Mouse (Mus musculus) T-helper 2 cell (primary cell): ENCODE measurements around the gene Fcgr4.
"Not testable (repeated sequence)": the region's sequence is repeated elsewhere in the genome, so short reads cannot be mapped to it uniquely, and the experiment has no call there.

ENCODE experiments used
- in situ Hi-C: fragments of 300-600 bp; cut with MboI, MseI; formaldehyde crosslinking; loops from one replicate; pipeline ENCODE4 v1.15.1; 2025; ENCODE audit warnings: high pct_unique_total_duplicates

The Fcgr4 gene

DNA sequence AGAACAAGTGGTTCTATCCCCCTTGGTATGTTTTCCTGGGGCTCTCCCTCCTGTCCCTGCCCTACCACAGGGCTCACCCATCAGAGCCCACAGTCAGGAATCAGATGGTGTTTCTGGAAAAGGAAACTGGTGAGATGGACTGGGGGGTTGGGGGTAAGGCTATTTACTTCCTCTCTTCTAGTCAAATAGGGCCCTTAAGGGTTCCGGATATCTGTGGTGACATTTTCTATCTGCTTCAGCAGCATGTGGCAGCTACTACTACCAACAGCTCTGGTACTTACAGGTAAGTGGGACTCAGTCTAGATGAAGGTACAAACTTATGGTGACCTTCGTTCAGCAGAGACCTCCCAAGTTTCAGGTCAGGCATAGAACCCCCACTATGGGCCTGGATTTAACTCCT lies at the start of gene Fcgr4:
TSS of gene Fcgr4 (plus strand) at position 184 of the 400 bp plus-strand sequence.
- in situ Hi-C loops = no loop called here

GRCm38 (mm10) chr1:170972494-170972893 lies 46.2 kb upstream of the Fcgr4 start:
- in situ Hi-C loops = no loop called here

DNA sequence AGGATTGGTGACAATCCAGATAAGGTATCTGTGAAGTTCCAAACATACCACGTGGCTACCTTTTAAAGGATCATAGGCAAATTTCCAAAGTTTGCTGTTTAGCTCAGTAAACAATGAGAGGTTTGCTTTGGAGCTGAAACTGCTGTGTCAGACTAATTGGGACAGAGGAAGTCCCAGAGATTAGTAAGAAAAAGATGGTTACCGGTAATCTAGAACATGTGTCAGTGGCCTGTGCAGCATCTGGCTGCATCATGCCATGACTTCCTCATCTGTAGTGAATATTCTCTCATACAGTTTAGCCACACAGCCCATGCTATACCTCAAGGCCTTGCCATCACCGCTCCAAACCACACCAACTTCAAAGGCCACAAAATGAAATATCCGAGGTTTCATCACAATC lies 45.8 kb upstream of the Fcgr4 start:
- in situ Hi-C loops = no loop called here

- in situ Hi-C loops = no loop called here
Measured at GRCm38 (mm10) chr1:170974171-170974570, 44.5 kb upstream of the Fcgr4 start.

GRCm38 (mm10) chr1:170974736-170975135 lies 44.0 kb upstream of the Fcgr4 start:
- in situ Hi-C loops = no loop called here

DNA sequence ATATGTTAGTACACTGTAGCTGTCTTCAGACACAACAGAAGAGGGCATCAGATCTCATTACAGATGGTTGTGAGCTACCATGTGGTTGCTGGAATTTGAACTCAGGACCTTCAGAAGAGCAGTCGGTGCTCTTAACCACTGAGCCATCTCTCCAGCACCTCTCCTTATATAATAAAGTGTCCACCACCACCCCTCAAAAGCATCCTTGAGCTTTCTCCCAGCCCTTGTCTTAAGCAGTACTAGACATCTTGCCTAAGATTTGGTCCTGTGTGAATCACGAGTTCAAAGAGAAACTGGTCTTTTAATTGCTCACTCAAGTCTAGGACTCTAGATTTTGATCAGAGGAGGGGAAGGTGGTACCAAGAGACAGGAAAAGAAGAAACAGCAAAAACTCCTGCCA lies 43.4 kb upstream of the Fcgr4 start:
- in situ Hi-C loops = not testable (repeated sequence)

GRCm38 (mm10) chr1:170975751-170976161 lies 43.0 kb upstream of the Fcgr4 start:
- in situ Hi-C loops = no loop called here

GRCm38 (mm10) chr1:170976447-170976846 lies 42.3 kb upstream of the Fcgr4 start, which contains the start of gene Fcgr2b:
Gene Fcgr2b (minus strand): TSS chr1:170976547.
- in situ Hi-C loops = no loop called here

GRCm38 (mm10) chr1:170978601-170979000 lies 40.1 kb upstream of the Fcgr4 start:
- in situ Hi-C loops = no loop called here

- in situ Hi-C loops = not testable (repeated sequence)
Measured at GRCm38 (mm10) chr1:170981679-170982078, 37.0 kb upstream of the Fcgr4 start.

GRCm38 (mm10) chr1:170982301-170982700 lies 36.4 kb upstream of the Fcgr4 start:
- in situ Hi-C loops = no loop called here

DNA sequence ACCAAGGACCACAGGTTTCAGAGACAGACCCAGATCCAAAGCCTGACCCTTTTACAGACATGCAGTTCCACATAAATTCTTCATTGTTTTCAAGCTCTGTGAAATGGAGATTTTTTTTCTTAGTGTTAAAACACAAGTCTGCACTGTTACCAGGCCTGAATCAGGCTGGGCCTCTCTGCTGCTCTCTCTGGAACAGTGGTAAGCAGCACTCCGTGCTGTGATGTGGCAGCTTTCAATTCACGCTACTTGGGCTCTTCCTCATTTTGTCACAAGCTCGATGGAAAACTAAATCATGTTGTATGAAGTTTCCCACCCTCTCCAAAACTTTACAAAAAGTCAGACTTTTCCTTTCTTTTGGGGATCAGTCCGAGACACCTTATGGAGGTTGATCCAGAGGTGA lies 35.7 kb upstream of the Fcgr4 start:
- in situ Hi-C loops = no loop called here

DNA sequence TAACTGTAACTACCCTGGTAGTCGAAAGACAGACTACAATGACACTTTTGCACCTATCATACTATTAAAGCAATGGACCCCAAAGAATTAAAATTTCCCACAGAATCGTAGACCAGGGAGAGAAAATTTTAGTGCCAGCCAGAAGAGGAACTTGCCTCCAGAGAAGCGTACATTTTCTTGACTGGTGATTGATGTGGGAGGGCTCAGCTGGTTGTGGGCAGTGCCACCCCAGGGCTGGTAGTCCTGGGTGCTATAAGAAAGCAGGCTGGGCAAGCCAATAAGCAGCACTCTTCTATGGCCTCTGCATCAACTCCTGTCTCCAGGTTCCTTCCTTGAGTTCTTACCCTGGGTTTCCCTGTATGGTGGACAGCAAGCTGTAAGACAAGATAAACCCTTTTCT lies 33.6 kb upstream of the Fcgr4 start:
- in situ Hi-C loops = no loop called here

GRCm38 (mm10) chr1:170985861-170986260 lies 32.9 kb upstream of the Fcgr4 start:
- in situ Hi-C loops = no loop called here

DNA sequence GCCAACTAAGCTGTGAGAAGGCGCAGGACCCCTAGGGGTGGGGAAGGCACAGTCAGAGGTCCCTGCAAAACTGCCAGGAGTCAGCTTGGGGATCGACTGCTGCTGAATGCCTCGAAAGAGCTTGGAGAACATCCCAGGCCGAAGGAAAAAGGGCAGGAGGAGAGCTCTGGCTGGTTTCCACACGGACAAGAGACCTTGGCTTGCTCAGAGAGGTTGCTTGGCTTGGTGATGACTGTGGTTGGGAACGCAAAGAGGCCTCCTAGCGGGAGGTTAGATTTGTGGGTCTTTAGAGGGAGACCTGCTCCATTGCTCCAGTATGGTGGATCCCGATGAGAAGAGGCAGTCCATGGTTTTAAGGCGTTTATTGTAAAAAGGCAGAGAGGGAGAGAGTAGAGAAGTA lies 29.1 kb upstream of the Fcgr4 start:
- in situ Hi-C loops = no loop called here

DNA sequence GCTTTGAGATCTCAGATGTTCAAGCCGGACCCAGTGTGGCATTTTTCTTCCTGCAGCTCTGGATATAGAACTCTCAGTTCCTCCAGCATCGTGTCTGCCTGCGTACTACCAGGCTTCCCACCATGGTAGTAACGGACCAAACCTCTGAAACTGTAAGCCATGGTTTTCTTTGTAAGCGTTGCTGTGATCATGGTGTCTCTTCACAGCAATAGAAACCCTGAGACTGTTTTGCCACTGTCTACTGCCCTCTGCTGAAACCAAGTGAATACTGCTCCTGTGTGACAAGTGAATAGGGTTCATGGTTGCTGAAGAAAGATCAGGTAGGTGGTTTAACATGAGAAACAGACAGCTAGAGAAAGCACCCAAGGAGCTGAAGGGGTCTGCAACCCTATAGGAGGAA lies 26.2 kb upstream of the Fcgr4 start:
- in situ Hi-C loops = no loop called here

DNA sequence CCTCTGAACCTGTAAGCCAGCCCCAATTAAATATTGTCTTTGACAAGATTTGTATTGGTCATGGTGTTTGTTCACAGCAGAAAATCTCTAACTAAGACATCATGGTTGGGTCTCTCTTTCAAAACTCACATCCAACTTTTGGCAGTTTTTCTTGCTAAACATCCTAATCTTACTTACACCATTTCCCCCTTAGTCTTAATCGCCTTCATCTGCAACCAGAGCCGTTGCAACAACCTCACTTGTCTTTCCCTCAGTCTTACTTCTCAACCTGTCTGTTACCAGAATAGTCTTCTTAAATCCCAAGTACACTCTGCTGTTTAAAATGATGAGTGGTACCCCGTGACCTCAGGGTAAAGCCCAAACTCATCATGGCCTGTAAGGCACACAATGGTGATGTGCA lies 22.7 kb upstream of the Fcgr4 start:
- in situ Hi-C loops = loop anchor here (5.0 kb wide), 1 partner anchor 94 kb away; no protein-coding TSS in a partner anchor

- in situ Hi-C loops = loop anchor here (5.0 kb wide), 1 partner anchor 94 kb away; no protein-coding TSS in a partner anchor
Measured at GRCm38 (mm10) chr1:170996753-170997152, 22.0 kb upstream of the Fcgr4 start.

DNA sequence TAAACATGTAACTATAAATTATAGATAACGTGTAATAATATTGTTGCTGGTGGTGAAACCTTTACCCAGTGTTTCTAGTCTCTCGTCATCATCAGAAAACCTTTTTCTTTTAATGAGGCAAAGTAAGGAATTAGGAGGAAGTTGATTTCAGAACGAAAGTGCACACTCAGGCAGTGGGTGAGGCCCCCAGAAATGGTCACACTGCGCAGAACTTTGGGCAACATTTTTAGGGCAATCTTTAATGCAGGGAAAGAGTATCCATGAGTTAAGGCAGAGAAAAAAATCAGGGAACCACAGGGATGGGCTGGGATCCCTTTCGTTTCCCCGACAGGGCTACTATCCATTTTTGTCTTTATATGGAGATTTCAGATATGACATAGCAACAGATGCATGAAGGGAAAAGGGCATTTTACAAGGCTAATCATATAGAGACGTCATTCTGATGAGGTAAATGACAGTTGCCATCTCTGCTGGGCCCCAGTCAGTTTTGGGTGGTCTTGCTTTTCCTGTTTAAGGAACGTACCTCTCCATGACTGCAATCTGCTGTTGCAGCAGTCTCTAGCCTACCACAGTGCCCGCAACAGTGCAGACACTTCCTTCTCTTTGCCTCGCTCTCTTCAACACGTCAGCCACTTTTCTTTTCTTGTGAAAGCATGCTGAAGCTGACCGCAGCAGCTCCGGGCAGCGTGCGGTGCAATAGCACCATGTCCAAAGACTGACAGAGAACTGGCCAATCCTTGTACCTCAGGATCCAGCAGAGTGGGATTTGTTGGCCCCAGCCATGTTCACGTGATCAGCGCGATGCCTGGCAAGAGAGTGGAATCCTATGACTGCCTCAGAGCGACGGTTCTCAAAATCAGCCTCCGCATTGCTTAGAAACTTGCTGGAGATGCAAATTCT lies 20.7 kb upstream of the Fcgr4 start:
- in situ Hi-C loops = loop anchor here (5.0 kb wide), 1 partner anchor 96 kb away; no protein-coding TSS in a partner anchor

- in situ Hi-C loops = loop anchor here (5.0 kb wide), 1 partner anchor 98 kb away; no protein-coding TSS in a partner anchor
Measured at GRCm38 (mm10) chr1:170999811-171000210, 18.9 kb upstream of the Fcgr4 start.

- in situ Hi-C loops = no loop called here
Measured at GRCm38 (mm10) chr1:171005081-171005480, 13.6 kb upstream of the Fcgr4 start.

DNA sequence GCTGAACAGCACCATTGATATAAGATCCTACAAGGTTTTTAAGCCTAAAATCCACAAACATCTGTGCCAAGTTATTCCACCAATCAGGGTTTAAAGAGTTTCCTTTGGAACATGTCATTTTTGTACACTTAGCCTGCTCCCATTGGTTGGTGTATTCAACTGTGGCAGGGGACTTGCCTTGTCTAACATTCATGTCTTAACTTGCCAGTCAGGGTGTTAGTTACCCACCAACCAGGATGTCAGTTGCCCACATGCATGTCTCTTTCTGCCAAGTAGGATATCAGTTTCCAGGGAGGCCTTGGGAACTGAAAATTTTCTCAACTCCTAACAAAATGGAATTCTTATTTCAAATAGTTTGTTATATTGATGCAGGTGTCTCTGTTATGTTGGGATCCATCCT lies 13.1 kb upstream of the Fcgr4 start:
- in situ Hi-C loops = no loop called here

DNA sequence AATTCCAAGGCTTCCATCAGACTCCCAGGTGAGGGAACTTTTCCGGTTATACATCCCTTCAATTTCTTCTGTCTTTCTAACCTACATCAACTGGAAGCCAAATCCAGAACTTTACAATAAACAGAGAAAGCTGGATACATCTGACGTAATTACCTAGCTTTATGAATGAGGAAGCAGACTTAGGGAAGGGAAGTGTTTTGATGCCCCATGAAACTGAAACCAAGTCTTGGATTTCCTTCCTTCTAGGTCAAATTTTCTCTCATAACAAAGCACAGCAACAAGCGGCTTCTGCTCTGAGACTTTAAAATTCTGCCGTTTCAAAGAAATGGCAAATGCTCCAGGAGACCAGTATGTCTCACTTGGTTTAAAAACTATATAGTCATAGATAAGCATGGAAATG lies 12.4 kb upstream of the Fcgr4 start:
- in situ Hi-C loops = no loop called here
